Mouse (Mus musculus): ENCODE measurements around the gene Pnmal1. TPM values are rescaled to one million over a fixed set of nuclear protein-coding genes. Genes with fewer than 3 reads are reported as not detected.

Pnmal1 gene
- total RNA-seq (2021): 100 to 1,000 TPM; 104 to 117 TPM

- peak; percentile 77 to 85 for DNase-seq (ENCODE audit: extremely low spot score in 1 of 2, low spot score in 1 of 2)
Measured at GRCm38 (mm10) chr7:16959539-16960187, at the start of gene Pnmal1. Gene Pnmal1 (plus strand): TSS chr7:16959679.

DNA sequence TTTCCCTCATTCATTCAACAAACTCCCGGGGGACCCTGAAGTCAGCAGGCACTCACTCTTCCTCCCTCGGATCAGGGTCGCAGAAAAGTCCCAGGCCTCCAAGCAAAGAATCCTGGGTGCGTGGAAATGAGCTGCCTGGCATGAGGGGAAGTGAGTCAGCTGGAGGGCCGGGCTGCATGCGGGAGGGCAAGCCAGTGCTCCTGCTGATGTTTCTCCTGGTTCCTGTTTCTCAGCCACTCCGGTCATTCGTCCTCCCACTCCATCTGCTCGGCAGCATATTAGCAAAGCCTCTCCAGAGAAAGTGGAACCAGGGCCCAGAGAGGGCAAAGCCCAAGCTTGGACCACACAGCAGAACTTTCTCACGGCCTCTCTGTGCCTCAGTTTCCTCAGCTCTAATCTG lies 49.6 kb upstream of the Pnmal1 start:
- no peak for DNase-seq (ENCODE audit: extremely low spot score in 1 of 2, low spot score in 1 of 2)

DNA sequence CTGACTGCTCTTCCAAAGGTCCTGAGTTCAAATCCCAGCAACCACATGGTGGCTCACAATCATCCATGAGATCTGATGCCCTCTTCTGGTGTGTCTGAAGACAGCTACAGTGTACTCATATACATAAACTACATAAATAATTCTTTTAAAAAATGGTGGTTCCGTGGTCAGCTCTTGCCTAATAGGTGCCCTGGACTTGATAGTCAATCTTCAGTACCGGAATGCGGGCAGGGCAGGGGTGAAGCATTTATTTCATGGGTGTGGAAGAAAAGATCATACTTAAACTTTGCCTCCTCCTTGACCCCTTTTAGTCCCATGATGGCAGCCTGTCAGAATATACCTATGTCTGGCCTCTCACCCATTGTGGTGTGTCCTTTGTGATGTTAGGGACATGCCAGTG lies 47.6 kb upstream of the Pnmal1 start:
- no peak for DNase-seq (ENCODE audit: extremely low spot score in 1 of 2, low spot score in 1 of 2)

DNA sequence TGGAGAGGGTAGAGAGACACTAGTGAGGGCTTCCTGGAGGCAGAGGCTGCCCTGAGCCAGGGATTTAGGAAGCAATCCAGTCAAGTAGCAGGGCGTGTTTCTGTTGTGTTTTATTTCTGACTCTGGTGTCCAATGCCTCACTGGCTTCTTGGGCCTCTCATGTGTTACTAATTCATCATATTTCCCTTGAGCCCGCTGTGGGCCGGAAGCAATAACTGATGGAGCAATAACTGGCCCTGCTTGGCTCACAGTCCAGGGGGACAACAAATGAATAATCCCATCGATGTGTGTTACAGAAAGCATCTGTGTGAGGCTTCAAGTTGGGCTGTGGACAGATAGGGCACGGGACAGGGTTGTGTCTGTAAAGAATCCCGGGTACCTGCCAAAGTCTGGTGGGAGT lies 47.1 kb upstream of the Pnmal1 start:
- DNase-seq (ENCODE audit: extremely low spot score in 1 of 2, low spot score in 1 of 2): no peak

GRCm38 (mm10) chr7:16913806-16914452 lies 45.5 kb upstream of the Pnmal1 start:
- peak; percentile 65 to 78 for DNase-seq (ENCODE audit: extremely low spot score in 1 of 2, low spot score in 1 of 2)

GRCm38 (mm10) chr7:16914453-16915343 lies 44.8 kb upstream of the Pnmal1 start:
- no peak for DNase-seq (ENCODE audit: extremely low spot score in 1 of 2, low spot score in 1 of 2)

DNA sequence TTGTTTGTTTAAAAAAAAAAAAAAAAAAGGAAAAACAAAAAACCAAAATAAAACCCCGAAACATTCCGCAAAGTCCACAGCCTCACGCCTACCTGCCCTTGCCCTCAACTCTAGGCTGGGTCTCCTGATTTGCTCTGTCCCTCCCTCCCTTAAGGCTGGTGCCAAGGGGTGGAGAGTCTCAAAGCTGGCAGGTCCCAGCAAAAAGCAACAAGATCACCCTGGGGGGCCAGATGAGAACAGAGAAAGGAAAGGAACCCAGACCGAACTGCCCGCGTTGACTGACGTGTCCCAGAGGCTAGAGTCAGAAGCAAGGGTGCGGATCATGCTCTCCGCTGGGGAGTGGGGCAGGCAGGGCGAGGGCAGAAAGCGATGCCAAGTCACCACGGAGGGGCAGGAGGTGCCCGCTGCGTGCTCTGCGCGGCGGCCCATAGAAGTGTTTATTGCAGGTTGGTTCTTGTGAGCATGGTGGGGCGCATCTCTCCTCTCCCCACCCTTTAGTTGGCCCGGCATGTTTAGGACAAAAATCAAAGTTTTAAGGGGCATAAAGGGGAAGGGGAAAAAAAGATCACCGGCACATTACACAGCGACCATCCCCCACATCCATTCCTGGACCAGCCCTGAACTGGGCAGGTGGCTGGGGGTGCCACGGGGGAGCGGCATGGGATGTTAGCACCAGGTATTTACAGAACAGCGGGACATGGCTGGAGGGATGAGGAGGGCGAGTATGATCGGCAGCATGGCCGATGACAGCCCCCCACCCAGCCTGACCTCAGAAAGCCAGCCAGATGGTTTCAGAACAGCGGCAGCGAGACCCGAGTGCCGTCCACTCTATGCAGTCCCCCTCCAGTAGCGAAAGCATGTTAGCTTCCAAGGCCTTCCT lies 43.8 kb upstream of the Pnmal1 start:
- no peak for DNase-seq (ENCODE audit: extremely low spot score in 1 of 2, low spot score in 1 of 2)

GRCm38 (mm10) chr7:16916342-16917265 lies 42.9 kb upstream of the Pnmal1 start:
- DNase-seq (ENCODE audit: extremely low spot score in 1 of 2, low spot score in 1 of 2): no peak

DNA sequence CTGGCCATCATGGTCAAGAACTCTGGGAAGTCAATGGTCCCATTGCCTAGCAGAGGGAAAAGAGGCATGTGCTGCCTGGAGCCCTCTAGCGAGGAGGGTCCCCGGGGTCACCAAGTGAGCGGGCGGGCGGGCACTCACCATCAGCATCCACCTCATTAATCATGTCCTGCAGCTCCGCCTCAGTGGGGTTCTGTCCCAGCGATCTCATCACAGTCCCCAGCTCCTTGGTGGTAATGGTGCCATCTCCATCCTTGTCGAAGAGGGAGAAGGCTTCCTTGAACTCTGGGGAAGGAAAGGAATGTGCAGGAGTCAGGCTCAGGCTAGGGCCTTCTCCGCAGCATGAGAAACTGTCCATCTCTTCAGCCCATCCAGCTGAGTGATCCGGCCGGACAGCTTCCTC lies 42.0 kb upstream of the Pnmal1 start:
- DNase-seq (ENCODE audit: extremely low spot score in 1 of 2, low spot score in 1 of 2): no peak

GRCm38 (mm10) chr7:16918014-16918413 lies 41.5 kb upstream of the Pnmal1 start:
- peak; percentile 55 to 58 for DNase-seq (ENCODE audit: extremely low spot score in 1 of 2, low spot score in 1 of 2)

DNA sequence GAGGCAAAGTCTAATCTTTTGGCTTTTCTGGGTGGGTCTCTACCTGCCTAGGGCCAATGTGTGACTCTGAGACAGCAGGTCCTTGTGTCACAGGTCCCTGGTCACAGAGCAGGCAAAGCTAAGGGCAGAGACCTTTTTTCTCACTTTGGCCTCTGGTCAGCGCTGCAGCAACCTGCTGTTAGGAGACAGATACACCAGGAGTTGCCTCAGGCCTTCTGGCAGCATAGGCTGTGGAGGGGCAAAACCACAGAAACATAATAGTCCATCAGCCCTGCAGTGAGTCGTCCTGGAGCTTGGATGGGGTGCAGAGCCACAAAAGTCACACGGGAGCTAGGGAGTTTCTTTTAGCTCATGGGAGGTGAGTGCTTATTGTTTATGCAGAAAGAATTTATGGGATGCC lies 40.8 kb upstream of the Pnmal1 start:
- no peak for DNase-seq (ENCODE audit: extremely low spot score in 1 of 2, low spot score in 1 of 2)

DNA sequence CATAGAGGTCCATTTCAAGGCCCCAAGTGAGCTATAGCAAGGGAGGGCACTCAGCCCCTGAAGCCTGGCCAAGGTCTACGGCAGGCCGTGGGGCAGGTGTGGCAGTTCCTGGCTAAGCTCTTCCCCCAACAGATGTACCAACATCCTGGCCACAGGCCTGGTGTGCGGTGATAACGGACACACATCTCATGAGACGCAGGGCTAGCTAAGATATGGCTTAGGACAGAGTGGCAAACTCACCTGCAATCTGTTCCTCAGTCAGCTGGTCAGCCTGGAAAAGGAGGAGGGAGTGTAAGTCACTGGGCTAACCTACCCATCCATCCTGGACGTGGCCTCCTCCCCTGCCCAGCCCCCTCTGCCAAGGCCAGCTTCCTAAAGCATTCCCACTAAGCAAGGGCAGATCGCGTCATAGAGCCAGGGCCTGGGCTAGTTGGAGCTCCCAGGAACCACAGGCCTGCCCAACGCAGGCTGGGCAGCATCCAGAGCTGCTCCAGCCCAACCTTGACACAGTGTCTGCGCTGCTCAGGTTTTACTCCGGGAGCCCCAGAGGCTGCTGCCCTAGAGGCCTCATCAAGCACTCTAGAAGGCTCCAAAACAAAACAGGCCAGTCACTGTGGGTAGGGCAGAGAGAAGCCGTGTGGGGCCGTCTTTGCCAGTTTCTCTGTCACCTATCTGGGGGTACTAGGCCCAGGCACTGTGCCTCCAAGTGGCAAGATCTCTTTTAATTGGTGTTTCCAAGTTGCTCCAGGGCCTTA lies 39.9 kb upstream of the Pnmal1 start:
- no peak for DNase-seq (ENCODE audit: extremely low spot score in 1 of 2, low spot score in 1 of 2)

- DNase-seq (ENCODE audit: extremely low spot score in 1 of 2, low spot score in 1 of 2): no peak
Measured at GRCm38 (mm10) chr7:16920150-16920579, 39.3 kb upstream of the Pnmal1 start.

DNA sequence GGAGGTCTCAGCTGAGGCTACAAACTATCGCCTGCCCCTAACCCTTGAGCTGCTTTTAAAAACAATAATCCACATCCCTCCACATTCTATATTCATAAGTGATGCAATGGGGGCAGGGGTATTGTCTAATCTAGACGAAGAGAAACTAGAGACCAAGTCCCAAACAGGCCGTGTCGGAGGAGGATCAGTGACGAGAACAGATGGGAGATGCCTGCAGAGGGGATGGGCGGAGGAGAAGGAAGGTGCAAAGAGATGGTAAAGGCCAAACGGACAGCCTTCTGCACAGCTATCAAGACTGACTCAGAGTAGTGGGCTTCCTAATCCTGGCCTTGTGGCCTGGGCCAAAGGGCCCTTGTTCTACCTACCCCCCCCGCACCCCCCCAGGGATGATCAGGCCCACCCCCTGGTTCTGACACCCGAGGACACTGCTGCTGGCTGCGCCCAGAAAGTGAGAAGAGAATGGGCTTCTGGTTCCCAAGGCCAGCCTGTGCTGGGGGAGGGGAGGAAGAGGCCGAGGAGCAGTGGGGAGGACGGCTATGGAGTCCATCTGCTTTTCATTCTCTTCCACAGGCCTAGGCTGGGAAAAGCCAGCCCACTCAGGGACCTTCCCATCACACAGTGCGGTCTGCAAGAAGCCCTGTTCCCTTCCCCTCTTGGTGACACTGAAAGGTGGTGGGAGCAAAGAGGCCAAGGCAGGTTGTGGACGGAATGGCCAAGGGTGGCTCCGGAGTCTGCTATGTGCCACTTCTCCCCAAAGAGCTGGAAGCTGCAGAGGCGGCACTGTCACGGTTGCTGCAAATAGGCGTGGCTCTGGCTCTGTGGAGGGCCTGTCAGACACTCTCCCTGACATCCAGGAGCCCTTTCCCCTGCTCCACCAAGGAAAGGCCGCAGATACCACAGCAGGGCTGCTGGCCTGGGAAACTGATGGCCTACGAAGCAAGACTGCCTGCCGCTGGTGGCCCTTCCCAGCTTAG lies 38.4 kb upstream of the Pnmal1 start:
- DNase-seq (ENCODE audit: extremely low spot score in 1 of 2, low spot score in 1 of 2): no peak

DNA sequence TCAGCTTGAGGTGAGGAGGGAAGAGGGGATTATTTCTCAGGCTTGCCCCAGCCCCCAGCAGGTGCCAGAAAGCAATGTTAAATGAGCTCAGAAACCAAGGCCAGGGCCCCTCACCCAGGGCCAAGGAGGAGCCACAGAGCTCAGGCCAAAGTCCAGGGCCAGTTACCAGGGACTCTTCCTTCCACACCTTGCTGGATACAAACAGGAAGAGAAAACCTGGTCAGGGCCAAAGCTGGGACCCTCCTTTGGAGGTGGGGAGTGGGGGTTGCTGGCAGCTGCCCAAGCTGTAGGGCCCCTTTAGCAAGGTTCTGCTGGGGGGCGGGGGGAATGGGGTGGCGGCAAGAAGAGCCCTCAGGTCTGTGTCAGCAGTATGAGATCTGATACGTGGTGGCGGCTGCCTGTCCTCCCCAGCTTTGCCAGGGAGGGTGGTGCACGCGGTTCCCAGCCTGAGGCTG lies 37.6 kb upstream of the Pnmal1 start:
- DNase-seq (ENCODE audit: extremely low spot score in 1 of 2, low spot score in 1 of 2): no peak

GRCm38 (mm10) chr7:16922360-16922973 lies 37.0 kb upstream of the Pnmal1 start:
- DNase-seq (ENCODE audit: extremely low spot score in 1 of 2, low spot score in 1 of 2): peak in 1 of 2 experiments; percentile 35

Measured in layer of hippocampus, postnatal 25 days (tissue).